Mouse (Mus musculus) small intestine, adult 2 months (tissue): ENCODE data around the gene Spdye4b.

ENCODE experiments used
- CTCF ChIP-seq: fragments of 200-500 bp; IDR thresholded peaks from 2 replicates; pipeline ENCODE4 v1.5.1; 2012; ENCODE audit warnings: low read depth, mild to moderate bottlenecking, control low read depth, inconsistent platforms, low read length, moderate library complexity, mixed read lengths; ENCODE audit not compliant: insufficient replicate concordance, insufficient read length; ENCODE audit errors: extremely low read depth
- POLR2A ChIP-seq: fragments of 200-500 bp; IDR thresholded peaks from 2 replicates; pipeline ENCODE4 v1.6.1; 2012; ENCODE audit warnings: low read depth, mild to moderate bottlenecking, control low read depth, inconsistent platforms, low read length, moderate library complexity

- TF ChIP-seq CTCF (no peak), POLR2A (no peak)
These were observed 15.7 kb downstream of the Spdye4b start for GRCm38 (mm10) chr5:143196506-143196905.
